Mouse (Mus musculus) embryonic facial prominence, embryonic 15.5 days (tissue): ENCODE results near the gene Dock9. TPM values are rescaled to one million over a fixed set of nuclear protein-coding genes. Genes with fewer than 3 reads are reported as not detected.
"Not testable (repeated sequence)": the region's sequence is repeated elsewhere in the genome, so short reads cannot be mapped to it uniquely, and the experiment has no call there.

ENCODE experiments used
- ATAC-seq: fragments of 200-750 bp; cut with Nextera tagmentation; 2 replicates; pipeline ENCODE4 v1.8.0; 2017; ENCODE audit warnings: low read depth, moderate TSS enrichment; ENCODE audit not compliant: insufficient number of reproducible peaks, low FRiP score, low TSS enrichment
- H3K27ac ChIP-seq: fragments of 300-500 bp; sonication (generic); replicated peaks from 2 replicates; pipeline ENCODE4 v1.5.1; 2015; ENCODE audit warnings: mild to moderate bottlenecking, inconsistent platforms
- H3K27me3 ChIP-seq: fragments of 300-500 bp; sonication (generic); 2 replicates; pipeline ENCODE4 v1.6.1; 2015; ENCODE audit warnings: inconsistent platforms
- H3K36me3 ChIP-seq: fragments of 300-500 bp; sonication (generic); 2 replicates; pipeline ENCODE4 v1.6.1; 2015; ENCODE audit warnings: mild to moderate bottlenecking, inconsistent platforms
- H3K4me1 ChIP-seq: fragments of 300-500 bp; sonication (generic); 2 replicates; pipeline ENCODE4 v1.6.1; 2015; ENCODE audit warnings: inconsistent platforms
- H3K4me2 ChIP-seq: fragments of 300-500 bp; sonication (generic); replicated peaks from 2 replicates; pipeline ENCODE4 v1.6.1; 2015; ENCODE audit warnings: mild to moderate bottlenecking, inconsistent platforms
- H3K4me3 ChIP-seq: fragments of 300-500 bp; sonication (generic); replicated peaks from 2 replicates; pipeline ENCODE4 v1.5.1; 2015; ENCODE audit warnings: mild to moderate bottlenecking, inconsistent platforms
- H3K9ac ChIP-seq: fragments of 300-500 bp; sonication (generic); 2 replicates; pipeline ENCODE4 v1.6.1; 2015; ENCODE audit warnings: inconsistent platforms
- H3K9me3 ChIP-seq: fragments of 300-500 bp; sonication (generic); replicated peaks from 2 replicates; pipeline ENCODE4 v1.6.1; 2016; ENCODE audit warnings: inconsistent platforms
- WGBS: fragments of 180-500 bp; shearing (Covaris S2); methylation state at CpG from one replicate; pipeline ENCODE4 v1.1.7; 2015; 5-methylcytosine and 5-hydroxymethylcytosine counted together
- polyA plus RNA-seq: library from polyadenylated mRNA; unstranded; fragments of >200 nt; fragmentation: Nextera tagmentation; extraction: Ambion mirVana; gene quantifications from 2 replicates; pipeline ENCODE4 v1.2.1, GENCODE M21; 2015

Gene Dock9
- polyA plus RNA-seq, 1 experiment from 2014 or later, result 8.7 TPM

DNA sequence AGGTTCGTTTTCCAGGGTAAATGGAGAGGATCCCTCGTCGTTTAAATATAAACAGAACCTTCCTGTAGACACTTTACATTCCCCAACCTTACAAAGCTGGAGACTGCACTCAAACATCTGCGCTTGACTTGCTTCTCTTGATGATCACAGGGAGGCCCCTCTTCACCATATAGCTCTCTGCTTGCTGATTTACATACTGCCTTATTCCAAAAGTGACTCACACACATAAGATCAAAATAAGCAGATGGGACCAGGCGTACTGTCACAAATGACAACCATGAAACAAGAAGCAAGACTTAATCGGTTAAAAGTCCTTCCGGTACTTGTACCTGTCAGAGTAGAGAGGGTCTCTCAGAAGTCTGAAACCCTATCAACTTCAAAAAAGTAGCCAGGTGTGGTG is 63.4 kb downstream of the Dock9 start:
- no peak overlapping the region for H3K9ac ChIP-seq
- no peak for ATAC-seq
- H3K27ac ChIP-seq, result no peak overlapping the region
- H3K4me2 ChIP-seq, result no peak overlapping the region
- H3K36me3 ChIP-seq, result no peaks in the 10 kb centered on the region
- H3K9me3 ChIP-seq, result no peaks in the 10 kb centered on the region
- peaks cover 17% of the 10 kb centered on the region for H3K4me1 ChIP-seq
- no peak overlapping the region for H3K4me3 ChIP-seq
- WGBS, result 64% methylated on average over 7 of the region's 7 CpGs
- H3K27me3 ChIP-seq, result no peaks in the 10 kb centered on the region

DNA sequence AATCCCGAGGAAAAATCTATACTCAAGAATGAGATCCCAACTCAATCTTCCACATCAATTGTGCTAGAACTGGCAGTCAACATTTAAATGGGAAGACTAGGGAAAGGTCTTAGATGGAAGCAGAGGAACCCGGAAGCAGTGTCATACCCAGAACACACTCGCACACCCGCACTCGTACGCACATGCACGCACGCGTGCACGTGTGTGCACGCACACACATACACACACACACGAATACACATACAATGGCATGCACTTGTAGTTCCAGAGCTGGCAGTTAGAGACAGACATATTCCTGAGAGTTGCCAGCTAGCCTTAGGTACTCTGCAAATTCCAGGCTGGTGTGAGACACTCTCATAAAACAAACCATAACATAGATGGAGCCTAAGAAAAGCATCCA is 63.9 kb downstream of the Dock9 start:
- ATAC-seq, result no peak
- no peak overlapping the region for H3K9ac ChIP-seq
- no peak overlapping the region for H3K4me2 ChIP-seq
- 93% methylated on average over 12 of the region's 12 CpGs for WGBS
- no peak overlapping the region for H3K27ac ChIP-seq
- peaks cover 12% of the 10 kb centered on the region for H3K4me1 ChIP-seq
- no peaks in the 10 kb centered on the region for H3K36me3 ChIP-seq
- H3K9me3 ChIP-seq, result no peaks in the 10 kb centered on the region
- H3K27me3 ChIP-seq, result no peaks in the 10 kb centered on the region
- H3K4me3 ChIP-seq, result no peak overlapping the region

DNA sequence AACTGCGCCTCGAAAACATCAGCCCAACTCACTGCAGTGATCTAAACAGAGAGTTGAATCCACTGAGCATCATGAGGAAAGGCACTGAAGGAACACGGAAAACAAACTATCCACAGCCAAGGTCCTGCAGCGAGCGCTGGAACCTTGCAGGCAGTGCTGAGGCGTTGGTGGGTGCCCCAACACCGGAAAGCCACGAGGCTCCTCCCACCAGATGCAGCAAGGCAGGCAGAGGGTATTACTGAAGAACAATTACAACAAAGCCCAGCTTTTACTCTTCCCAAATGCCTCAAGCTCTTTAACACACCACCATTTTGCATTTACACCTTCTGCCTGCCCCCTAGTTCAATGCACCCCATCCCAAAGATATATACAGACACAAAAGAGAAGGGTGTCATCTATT is 65.4 kb downstream of the Dock9 start:
- Histone ChIP-seq H3K9me3 (no peaks in the 10 kb centered on the region), H3K9ac (no peak overlapping the region), H3K4me3 (no peak overlapping the region), H3K27me3 (no peaks in the 10 kb centered on the region), H3K36me3 (no peaks in the 10 kb centered on the region), H3K4me1 (peaks cover 6% of the 10 kb centered on the region; the same call in 1 of the 2 replicates), H3K27ac (no peak overlapping the region), H3K4me2 (no peak overlapping the region)
- 24% methylated on average over 8 of the region's 8 CpGs for WGBS
- ATAC-seq, result no peak

DNA sequence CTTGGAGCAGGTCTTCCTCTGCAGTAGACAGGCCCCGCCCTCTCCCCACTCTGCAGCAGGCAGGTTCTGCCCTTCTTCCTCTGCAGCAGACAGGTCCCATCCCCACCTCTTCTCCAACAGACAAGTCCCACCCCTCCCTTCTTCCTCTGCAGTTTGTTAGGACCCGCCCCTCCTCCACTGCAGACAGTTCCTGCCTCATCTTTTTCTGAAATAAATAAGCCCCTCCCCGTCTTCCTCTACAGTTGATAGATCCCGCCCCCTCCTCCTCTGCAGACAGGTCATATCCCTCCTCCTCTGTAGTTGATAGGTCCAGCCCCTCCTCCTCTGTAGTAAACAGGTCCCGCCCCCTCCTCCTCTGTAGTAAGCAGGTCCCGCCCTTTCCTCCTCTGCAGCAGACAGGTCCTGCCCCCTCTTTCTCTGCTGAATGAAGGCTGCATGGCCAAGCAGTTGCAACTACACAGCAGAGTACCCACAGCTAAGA is 65.9 kb downstream of the Dock9 start:
- Histone ChIP-seq H3K27me3 (no peaks in the 10 kb centered on the region), H3K4me1 (peaks cover 6% of the 10 kb centered on the region; the same call in 1 of the 2 replicates), H3K4me2 (no peak overlapping the region), H3K9ac (no peak overlapping the region), H3K27ac (no peak overlapping the region), H3K4me3 (no peak overlapping the region), H3K36me3 (no peaks in the 10 kb centered on the region), H3K9me3 (no peaks in the 10 kb centered on the region)
- 33% methylated on average over 5 of the region's 6 CpGs for WGBS
- peak; percentile 75 for ATAC-seq

DNA sequence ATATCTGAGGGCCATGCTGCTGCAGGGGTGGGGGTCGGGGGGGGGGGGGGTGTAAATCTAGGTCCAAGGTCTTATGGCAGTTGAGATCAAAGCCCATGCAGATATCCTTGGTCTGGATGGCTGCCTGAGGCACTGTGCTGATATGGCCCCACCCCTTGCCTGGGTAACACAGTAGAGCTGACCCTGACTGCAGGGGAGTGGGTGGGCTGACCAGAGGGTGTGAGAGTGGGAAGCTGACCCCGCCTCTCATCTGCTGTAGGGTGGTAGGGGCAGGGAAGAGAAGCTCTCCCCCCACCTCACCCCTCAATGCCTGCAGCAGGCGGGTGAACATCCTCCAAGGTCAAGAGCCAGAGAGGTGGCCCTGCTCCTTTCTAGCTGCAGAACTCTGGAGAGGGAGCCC is 66.7 kb downstream of the Dock9 start:
- ATAC-seq, result no peak
- H3K4me2 ChIP-seq, result no peak overlapping the region
- 65% methylated on average over 3 of the region's 3 CpGs for WGBS

DNA sequence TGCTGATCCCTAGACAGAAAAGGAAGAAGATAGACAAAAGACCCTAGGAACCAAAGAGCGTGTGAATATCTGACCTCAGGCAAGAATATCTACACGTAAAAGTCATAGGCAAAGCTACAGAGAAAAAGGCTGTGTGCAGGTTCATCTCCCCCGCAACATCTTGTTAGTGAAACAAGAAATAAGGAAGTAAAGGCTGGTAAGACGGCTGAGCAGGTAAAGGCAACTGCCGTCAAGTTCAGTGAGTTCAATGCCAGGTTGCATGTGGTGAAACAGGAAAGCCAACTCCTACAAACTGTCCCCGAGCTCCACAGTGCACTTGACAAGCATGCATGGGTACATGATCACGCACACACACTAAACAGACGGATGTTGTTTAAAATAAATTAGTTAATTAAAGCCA is 69.6 kb downstream of the Dock9 start:
- Histone ChIP-seq H3K4me2 (no peak overlapping the region), H3K36me3 (no peaks in the 10 kb centered on the region), H3K9ac (no peak overlapping the region), H3K4me3 (no peak overlapping the region), H3K27ac (no peak overlapping the region), H3K9me3 (no peaks in the 10 kb centered on the region), H3K4me1 (peaks cover 6% of the 10 kb centered on the region; the same call in 1 of the 2 replicates), H3K27me3 (no peaks in the 10 kb centered on the region)
- ATAC-seq, result no peak
- WGBS, result 46% methylated on average over 8 of the region's 8 CpGs

More for the DNA sequence above, 66.7 kb downstream of the Dock9 start:
- Histone ChIP-seq H3K9me3 (no peaks in the 10 kb centered on the region), H3K4me3 (no peak overlapping the region), H3K4me1 (peaks cover 6% of the 10 kb centered on the region; the same call in 1 of the 2 replicates), H3K27me3 (no peaks in the 10 kb centered on the region), H3K27ac (no peak overlapping the region), H3K9ac (no peak overlapping the region), H3K36me3 (no peaks in the 10 kb centered on the region)

DNA sequence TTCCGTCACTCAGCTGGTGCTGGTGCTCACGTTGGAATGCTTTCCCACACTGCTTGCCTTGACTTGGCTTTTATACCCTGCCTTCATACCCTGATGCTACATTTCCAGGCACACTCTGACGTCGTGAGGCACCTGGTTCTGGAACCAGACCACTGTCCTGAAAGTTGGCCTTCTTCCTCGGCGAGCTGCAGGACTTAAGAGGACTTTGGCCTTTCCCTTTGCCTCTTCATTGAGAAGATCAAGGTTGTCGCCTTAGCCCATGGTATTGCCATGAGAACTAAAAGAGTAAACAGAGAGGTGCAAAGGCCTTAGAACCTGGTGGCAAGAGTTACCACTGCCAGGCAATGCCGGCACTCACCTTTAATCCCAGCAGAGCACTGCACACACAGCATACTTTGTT is 73.1 kb downstream of the Dock9 start:
- Histone ChIP-seq H3K27ac (no peak overlapping the region), H3K9ac (no peak overlapping the region), H3K4me1 (peaks cover 6% of the 10 kb centered on the region; the same call in 1 of the 2 replicates), H3K9me3 (no peaks in the 10 kb centered on the region), H3K4me2 (no peak overlapping the region), H3K27me3 (no peaks in the 10 kb centered on the region), H3K36me3 (no peaks in the 10 kb centered on the region), H3K4me3 (no peak overlapping the region)
- WGBS, result 81% methylated on average over 8 of the region's 8 CpGs
- ATAC-seq, result no peak

DNA sequence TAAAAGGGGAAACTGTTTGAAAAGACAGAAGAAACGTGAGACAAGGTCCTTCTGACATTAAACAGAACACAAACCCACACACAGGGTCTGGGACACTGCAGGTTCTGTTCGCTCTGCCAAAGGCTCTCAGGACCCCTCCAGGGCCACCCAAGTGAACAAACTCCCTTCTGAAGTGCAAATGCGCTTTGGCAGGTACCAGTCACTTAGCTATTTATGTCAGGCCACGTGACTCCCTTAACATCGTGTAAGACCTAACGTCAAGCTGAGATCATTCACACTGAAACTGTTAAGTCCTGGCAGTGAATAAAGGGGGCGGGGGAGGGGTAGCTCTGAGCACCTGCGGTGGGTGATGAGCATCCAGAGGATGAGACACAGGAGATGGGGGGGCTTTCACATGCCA is 74.9 kb downstream of the Dock9 start:
- Histone ChIP-seq H3K9me3 (no peaks in the 10 kb centered on the region), H3K4me2 (no peak overlapping the region), H3K36me3 (no peaks in the 10 kb centered on the region), H3K27me3 (no peaks in the 10 kb centered on the region), H3K9ac (no peak overlapping the region), H3K4me1 (peaks cover 6% of the 10 kb centered on the region; the same call in 1 of the 2 replicates), H3K4me3 (no peak overlapping the region), H3K27ac (no peak overlapping the region)
- WGBS, result 21% methylated on average over 8 of the region's 8 CpGs
- no peak for ATAC-seq

DNA sequence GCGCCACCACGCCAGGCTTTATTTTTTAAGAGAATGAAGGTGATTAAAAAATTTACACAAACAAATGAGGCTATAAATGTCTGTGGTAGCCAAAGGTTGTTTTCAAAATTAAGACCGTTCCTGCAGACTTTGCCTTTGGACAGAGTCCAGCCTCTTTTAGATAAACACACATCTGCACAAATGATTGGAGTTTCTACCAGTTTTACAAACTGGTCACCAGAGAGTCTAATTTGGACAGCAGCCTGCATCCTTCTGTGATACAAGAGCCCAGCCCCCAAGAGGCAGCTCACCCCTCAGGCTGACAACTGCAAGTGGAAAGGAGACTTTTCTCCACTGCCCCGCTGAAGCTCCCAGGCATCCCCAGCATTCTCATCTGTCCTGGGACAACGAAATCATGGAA is 76.2 kb downstream of the Dock9 start:
- no peak for ATAC-seq
- WGBS, result 72% methylated on average over 5 of the region's 5 CpGs
- Histone ChIP-seq H3K36me3 (no peaks in the 10 kb centered on the region), H3K4me3 (no peak overlapping the region), H3K9me3 (no peaks in the 10 kb centered on the region), H3K27me3 (no peaks in the 10 kb centered on the region), H3K4me2 (no peak overlapping the region), H3K4me1 (peaks cover 6% of the 10 kb centered on the region; the same call in 1 of the 2 replicates), H3K27ac (no peak overlapping the region), H3K9ac (no peak overlapping the region)

DNA sequence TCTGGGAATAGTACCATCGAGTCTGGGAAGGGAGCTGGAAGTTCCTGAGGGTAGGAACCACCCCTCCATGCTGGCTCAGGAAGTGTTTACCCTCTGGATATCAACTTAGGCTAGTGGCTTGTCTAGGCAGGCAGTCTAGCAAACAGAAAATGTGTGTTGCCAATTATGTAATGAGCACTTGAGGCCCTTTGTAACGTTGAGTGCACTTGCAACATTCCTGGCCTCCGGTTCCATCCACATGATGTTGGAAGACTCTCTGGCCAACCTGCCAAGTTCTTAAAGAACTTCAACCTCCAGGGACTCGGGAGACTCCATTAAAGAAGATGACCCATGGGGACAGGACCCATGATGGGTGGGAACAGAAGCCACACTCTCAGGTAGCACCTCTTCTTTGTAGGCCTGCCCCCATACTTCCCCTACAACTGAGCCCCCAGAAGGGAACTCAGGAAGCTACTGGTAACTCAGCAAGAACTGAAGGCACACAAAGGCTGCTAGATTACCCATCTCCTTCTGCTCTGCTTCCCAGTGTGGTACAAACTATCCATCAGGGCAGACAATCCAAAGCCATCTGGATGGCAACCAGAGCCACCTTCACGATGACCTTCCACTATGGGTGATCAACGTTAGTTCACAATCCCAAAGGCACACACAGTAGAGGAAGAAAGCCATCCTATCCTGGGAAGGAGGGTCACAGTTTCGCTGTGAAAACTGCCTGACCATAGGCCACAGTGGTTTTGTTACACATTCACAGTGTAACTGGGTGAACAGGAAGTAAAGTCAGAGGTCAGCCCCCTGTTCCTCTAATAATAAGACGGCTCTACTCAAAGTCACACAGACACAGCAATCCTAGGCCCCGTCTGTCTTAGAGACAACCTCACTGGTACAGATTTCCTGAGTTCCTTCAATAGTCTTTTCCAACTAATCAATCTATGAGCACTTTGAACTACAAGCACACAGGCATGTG is 77.7 kb downstream of the Dock9 start:
- ATAC-seq, result no peak
- H3K4me2 ChIP-seq, result no peak overlapping the region
- no peaks in the 10 kb centered on the region for H3K9me3 ChIP-seq
- no peak overlapping the region for H3K4me3 ChIP-seq
- no peak overlapping the region for H3K27ac ChIP-seq
- H3K4me1 ChIP-seq, result peaks cover 6% of the 10 kb centered on the region; the same call in 1 of the 2 replicates
- H3K27me3 ChIP-seq, result no peaks in the 10 kb centered on the region
- no peak overlapping the region for H3K9ac ChIP-seq
- 64% methylated on average over 9 of the region's 9 CpGs for WGBS
- H3K36me3 ChIP-seq, result no peaks in the 10 kb centered on the region

DNA sequence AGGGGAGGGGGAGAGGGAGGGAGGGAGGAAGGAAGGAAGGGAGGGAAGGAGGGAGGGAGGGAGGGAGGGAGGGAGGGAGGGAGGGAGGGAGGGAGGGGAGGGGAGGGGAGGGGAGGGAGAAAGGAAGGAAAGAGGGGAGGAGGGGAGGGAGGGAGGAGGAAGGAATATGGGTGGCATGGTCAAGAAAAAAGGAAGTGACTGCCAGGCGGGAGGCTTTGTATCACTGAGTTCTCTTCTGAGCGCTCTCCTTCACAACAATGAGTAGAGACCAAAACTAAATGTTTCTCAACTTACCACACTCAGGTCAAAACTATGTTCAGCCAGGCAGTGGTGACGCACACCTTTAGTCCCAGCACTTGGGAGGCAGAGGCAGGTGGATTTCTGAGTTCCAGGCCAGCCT is 82.8 kb downstream of the Dock9 start:
- not testable (repeated sequence) for H3K4me3 ChIP-seq, H3K27ac ChIP-seq, ATAC-seq, H3K4me2 ChIP-seq, H3K27me3 ChIP-seq, H3K36me3 ChIP-seq, H3K9ac ChIP-seq, H3K9me3 ChIP-seq
- H3K4me1 ChIP-seq, result peaks cover 18% of the 10 kb centered on the region
- 88% methylated on average over 3 of the region's 3 CpGs for WGBS
